Mouse (Mus musculus): ENCODE measurements around the gene Nptxr.
A peak's percentile ranks its signal among the peaks of the same experiment; 100 is the strongest.

Nptxr gene

DNA sequence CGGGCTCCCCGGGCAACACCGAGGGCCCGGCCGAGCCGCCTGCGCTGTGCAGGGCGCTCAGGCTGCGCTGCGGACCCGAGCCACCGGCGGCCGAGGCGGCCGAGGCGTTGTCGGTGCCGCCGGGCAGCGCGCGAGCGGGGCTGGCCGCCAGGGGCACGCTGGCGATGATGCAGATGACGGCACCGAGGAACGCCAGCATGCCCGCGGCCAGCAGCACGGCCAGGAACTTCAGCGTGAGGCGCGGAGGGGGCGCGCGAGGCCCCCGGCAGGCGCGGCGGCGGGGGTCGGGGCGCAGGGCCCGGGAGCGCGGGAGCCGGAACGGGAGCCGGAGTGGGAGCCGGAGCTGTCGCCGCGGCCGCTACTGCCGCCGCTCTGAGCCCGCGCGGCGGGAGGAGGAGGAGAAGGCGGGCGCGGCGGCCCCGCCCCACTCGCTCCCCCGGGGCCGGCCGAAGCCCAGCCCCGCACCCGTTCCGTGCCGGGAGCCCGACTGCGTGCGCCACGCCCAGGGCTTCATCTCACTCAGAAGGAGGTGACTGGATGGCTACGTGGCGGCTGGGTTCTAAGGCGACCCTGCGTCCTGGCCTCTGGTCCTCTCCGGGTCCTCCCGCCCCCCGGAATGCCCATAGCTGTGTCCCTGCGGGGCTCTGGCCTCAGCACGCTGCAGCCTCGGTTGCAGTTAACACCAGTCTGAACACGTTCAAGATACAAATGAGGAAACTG lies at the start of gene Nptxr:
Nptxr (minus strand) TSS at position 415 of the 720 bp plus-strand sequence.
- DNase-seq, result peak; percentile 61 to 71

- no peak for DNase-seq
Measured at GRCm38 (mm10) chr15:79850143-79850542, 45.6 kb upstream of the Nptxr start.

DNA sequence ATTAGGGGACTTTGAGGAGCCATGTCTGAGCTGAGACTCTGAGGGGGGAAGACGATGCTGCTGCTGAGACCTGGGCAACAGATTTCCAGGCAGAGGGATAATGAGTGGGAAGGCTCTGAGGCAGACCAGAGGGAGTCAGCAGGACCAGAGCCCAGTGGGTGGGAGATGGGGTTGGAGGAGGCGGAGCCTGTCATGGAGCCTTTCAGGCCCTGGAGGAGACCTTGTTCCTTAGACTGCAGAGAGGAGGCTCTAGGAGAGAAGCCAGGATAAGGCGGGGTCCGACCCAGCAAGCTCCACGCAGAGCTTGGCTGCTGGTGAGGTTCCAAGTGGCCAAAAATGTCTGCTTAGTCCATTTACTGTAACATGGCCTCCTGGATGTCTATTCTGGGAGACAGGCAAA lies 42.5 kb upstream of the Nptxr start:
- DNase-seq, result peak; percentile 59 to 69

GRCm38 (mm10) chr15:79845986-79846385 lies 41.4 kb upstream of the Nptxr start:
- peak in 1 of 2 experiments; percentile 19 for DNase-seq

DNA sequence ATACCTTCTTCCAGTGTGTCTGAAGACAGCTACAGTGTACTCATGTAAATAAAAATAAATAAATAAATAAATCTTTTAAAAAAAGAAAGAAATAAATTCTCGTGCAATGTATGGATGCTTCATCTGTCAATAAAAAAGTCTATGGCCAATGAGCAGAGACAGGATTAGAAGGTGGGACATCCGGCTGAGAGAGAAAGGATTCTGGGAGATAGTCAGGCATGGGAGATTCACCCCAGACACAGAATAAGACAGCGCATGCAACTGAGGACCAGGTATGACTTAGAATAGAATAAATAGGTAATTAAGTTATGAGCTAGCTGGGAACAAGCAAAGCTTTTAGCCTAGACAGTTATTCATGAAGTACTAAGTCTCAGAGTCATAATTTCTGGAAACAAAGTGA lies 38.4 kb upstream of the Nptxr start:
- no peak for DNase-seq

DNA sequence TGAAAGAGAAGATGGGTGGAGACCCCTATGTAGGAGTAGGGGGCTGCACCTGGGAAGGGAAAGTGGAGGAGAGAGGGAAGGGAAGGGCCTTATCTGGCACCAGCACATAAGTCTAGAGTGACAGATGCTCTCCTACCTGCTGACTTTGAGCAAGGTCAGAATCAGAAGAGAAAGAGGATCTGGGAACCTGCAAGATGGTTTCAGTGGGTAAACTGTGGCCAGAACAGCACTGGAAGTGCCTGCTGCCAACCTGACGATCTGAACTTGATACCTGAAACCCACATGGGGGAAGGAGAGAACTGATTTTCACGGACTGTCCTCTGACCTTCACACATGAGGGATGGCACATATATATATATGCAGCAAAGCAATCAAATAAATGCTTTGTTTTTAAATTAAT lies 35.7 kb upstream of the Nptxr start:
- no peak for DNase-seq

- no peak for DNase-seq
Measured at GRCm38 (mm10) chr15:79834881-79835260, 30.3 kb upstream of the Nptxr start.

- peak; percentile 99 to 100 for DNase-seq
Measured at GRCm38 (mm10) chr15:79834130-79834880, 29.7 kb upstream of the Nptxr start, which contains the start of the genes Npcd and Cbx6. Npcd (minus strand) TSS chr15:79834237. Cbx6 (minus strand) TSS chr15:79834688.

DNA sequence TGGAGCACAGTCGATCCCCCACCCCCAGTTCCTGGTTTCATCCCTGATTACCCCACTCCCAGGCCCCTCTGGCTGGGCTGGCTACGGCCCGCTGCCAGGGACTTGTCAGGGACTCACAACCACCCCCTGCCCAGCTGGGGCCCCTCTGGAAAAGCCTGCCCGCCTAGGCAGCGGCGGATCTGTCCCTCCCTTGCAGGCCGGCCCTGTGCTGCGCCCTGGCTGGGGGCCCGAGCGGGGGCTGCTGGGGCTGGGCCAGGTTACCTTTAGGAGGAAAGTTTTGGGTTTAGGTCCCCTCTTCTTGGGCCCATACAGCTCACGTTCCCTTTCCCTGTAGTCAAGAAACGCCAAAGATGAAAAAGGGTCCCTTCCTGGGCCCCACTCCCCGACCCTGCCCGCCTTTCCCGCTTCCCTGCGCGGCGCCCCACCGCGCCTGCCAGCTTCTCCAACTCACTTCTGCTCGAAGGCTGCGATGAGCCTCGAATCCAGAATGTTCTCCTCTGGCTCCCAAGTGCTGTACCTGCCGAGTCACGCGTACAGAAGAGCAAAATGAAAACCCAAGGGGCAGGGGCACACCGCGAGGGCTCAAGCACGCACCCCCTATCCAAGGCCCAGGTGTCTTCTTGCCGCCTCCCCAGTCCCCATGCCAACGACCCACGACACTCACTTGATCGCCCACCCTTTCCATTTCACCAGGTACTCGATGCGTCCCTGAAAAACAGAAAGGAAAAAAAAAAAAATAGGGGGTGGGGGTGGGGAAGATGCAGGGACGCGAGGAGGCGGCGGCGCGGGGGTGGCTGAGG lies 28.9 kb upstream of the Nptxr start:
- DNase-seq, result peak; percentile 54 to 63

DNA sequence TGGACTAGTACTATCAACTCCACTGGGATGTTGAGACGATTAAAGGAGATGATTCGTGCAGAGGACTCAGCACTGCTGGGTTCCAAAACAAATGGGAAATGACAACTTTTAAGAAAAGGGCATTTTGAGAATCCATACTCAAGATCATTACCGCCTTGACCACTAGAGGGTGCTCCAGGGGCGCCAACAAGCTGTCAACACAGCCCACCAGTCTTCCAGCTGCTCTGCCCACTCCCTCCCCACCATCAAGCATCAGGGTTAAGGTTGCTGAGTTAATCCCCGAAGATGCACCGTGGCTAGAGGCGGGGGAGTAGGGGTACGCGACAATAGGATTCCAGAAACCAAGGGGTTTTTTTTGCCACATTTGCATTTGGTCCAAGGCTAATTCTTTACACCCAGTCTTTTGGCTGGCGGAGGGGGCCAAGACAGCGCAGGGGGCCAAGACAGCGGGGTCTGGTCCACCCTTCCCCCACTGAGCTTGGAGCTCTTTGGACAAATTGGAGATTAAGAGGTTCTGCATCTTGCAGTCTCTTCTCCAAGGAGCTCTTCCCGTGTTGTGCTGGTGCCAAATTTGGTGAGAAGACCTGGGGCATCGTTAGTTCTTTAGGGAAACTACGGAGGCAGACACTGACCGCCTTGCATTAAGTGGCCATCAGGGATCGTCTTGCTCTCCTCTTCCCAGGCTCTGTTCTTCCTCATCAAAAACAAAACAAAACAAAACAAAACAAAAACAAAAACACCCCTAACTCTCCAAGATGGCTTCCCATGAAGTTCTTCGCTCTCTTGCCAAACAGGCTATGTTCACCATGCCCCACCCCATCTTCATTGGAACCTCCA lies 27.7 kb upstream of the Nptxr start:
- DNase-seq, result peak; percentile 88 to 90

GRCm38 (mm10) chr15:79830388-79830787 lies 25.8 kb upstream of the Nptxr start:
- DNase-seq, result peak; percentile 83 to 87

DNA sequence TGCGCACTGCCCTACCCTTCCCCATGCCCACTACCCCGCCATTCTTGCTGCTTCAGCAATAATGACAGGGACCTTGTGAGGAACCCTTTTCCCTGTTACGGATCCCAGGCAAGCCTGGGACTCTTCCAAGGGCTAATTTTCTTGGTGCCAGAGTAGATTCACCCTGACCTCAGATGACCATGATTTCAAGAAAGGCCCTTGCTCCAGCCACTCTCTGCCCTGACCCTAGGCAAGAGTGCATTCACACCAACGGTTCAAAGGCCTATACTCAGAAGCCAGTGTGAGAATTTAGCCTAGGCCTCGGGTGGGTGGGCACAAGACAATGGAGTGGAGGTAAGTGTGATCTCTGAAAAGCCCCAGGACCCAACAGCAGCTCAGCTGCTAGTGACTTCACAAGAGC lies 24.9 kb upstream of the Nptxr start:
- DNase-seq, result no peak

DNA sequence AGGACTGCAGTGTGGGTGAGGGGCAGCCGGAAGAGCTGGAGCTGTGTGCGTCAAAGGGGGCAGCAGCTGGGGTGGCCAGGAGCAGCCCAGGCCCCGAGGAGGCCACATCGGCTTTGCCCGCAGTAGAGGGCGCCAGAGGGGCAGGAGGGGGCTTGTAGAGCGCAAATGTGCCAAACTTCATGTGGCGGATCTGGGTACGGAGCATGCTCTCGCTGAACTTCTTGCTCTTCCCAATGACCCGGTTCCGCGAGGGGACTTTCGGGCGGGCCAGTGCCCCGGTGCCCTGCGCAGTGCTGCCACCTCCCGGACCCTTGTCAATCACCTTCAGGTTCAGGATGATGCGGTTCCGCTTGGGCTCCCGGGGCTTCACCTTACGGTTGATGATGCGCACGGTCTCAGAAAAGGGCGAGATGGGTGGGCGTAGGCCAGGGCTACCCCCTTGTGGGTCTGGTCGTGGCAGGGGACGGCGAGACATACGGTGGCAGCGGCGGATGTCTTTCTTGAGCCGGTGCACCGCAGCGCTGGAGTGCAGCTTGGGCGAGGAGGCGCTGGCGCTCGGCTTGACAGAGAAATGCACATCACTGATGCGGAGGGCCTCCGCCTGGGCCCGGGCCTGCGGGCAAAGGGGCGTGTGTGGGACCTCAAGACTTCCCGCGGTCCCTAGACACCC lies 23.9 kb upstream of the Nptxr start:
- DNase-seq, result peak; percentile 66 to 74

- DNase-seq, result no peak
Measured at GRCm38 (mm10) chr15:79827778-79828210, 23.2 kb upstream of the Nptxr start.

DNA sequence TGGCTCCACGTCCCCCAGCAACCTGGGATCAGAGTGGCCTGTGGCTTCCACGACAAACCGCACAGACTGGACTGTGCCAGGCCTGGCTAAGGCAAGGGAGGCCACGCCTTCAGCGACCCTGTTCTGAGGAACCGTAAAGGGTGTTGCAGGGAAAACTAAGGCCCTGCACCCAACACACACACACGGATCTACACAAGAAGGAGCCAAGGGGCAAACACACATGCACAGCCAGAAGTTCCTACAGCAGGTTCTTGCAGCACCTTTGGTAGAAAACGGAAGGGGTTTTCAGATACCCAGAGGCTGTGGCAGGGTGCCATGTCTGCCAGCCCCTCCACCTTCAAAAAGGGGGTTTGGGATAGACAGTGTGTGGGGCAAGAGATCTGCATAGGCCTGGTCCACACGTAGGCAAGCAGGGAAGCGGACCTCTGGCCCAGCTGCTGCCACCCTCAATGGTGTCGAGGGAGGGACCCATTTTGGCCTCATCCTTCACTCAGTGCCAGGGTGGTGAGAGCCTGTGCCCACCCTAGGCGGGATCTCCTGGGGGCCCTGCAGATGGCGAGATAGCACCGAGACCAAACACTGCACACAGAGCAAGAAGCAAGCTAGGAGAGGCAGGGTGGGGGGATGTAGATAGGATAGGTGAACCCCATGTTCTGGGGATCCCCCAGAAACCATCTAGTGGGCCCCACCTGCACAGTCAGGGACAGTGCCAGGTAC lies 22.7 kb upstream of the Nptxr start:
- DNase-seq, result no peak

DNA sequence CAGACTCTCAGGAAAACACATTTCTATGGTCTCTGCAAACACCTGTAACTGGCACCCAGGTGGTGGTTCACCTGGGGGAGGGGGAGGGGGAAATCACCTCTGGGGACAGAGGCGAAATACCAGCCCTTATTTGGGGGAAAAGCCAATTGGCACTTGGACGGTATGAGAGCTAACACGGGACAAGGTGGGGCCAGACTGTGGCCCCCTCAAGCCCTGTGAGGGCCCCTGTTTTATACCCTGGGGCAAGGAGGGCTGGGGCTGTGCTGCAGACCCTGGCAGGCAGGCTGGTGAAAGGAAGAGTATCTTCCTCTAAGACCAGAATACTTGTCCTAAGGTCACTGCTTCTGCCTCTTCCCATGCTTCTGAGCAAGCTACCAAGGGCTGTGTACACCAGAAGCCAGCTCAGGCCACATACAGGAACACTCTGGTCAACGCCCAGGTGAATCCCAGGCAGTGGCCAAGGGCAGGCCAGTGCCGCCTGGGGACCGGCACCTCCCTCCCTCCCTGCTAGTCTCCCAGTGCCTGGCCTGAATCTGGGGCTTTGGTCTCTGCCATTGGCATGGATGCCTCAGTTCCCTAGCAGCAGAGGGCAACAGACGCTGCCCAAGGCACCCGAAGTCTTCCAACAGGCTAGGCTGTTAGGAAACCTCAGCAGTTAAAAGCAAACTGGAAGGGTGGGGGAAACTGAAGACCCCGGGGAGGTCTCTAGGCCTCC lies 21.8 kb upstream of the Nptxr start:
- DNase-seq, result peak in 1 of 2 experiments; percentile 10

DNA sequence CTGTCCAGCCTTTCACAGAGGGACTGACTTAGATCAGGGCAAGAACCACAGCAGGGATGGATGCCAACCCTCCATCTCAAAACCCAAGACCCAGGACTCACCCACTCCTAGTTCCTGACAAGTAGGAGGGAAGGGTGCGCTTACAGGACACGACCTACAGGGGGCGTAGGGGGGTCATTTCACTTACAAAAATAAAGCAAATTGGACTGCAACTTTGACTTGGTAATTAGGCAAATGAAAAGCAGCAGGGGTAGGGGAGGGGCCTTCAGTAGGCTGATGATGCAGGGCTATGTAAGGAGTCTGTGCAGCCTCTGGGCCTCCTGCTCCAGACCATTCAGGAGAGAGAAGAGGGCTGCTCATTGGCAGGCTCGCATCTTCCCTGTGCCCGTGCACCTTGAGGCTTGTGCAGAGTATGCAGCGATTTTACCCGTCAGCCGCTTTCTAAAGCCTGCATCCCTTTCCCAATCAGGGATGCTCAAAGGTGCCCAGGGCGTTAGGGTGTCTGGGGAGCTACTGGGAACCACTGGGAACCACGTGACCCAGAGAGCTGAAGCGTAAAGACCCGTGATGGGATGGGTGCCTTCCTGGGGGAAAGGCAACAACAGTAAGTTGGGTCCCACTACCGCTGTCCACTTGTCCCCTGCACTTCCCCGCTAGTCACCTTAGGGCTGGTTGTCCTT lies 20.7 kb upstream of the Nptxr start:
- peak in 1 of 2 experiments; percentile 53 for DNase-seq

DNA sequence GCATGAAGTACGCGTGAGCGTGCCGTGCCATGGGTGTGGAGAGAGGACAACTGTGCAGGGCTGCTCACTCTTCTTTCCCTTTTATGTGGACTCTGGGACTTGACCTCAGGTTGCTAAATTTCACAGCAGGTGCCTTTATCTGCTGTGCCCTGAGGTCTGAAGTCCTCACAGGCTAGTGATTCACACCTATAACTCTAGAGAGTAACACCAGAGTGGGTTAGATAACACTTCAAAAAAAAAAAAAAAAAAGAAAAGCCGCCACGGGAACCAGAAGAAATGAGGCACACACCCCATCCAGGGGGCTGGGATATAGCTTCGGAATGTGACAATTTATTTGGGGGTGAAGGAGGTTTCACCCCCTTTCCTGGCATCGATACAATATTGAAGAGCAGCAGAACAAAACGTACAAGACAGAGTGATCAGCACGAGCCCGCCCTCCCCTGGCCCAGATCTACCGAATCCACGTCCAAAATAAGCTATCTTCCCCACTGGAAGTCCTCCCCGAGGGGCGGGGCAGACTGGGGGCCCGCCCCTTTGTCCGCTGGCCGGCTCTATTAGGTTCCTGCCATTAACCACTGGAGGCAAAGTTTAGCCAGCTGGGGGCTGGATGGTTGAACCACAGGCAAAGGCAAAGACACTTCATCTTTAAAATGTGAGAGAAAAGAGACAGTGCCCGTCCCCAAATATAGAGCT lies 19.2 kb upstream of the Nptxr start:
- peak; percentile 75 to 83 for DNase-seq
